Mouse (Mus musculus): ENCODE data around the gene Arhgef10l.

DNA sequence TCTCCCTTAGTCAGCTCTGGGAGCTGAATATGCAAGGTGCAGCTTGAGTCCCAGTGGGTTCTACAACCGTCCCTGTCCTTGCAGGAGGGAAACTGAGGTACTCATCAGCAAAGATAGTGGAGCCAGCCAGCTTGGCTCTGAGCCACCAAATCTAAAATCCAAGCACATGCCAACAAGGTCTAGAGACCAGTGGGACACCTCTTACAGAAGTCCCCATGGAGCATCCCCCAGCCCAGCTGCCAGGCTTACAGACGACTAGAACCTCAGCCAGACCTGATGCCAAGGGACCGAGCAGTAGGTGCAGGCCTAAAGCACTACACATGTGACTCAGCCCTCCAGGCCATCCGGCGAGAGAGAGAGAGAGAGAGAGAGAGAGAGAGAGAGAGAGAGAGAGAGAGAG is 137.4 kb downstream of the Arhgef10l start:
- TF ChIP-seq CTCF (IDR thresholded peaks at IDR 0.05; ENCODE audit: borderline replicate concordance, control insufficient read depth, extremely low read depth, insufficient read depth, low read length, poor library complexity) (no peak), POLR2A (IDR thresholded peaks at IDR 0.05; ENCODE audit: control insufficient read depth, extremely low read depth, insufficient read depth, low read length, poor library complexity) (no peak)

Measured in thymus, adult 2 months (tissue).